Mouse (Mus musculus): ENCODE data around the gene Trhr2.
A peak's percentile ranks its signal among the peaks of the same experiment; 100 is the strongest.

Trhr2 gene

GRCm38 (mm10) chr8:122360696-122361416, at the start of gene Trhr2:
Trhr2 (minus strand) TSS chr8:122360746.
- no peak for DNase-seq

GRCm38 (mm10) chr8:122407678-122408077, 47.1 kb upstream of the Trhr2 start:
- no peak for DNase-seq

- no peak for DNase-seq
Measured at GRCm38 (mm10) chr8:122405146-122405805, 44.7 kb upstream of the Trhr2 start.

- DNase-seq: no peak
Measured at GRCm38 (mm10) chr8:122398186-122398585, 37.6 kb upstream of the Trhr2 start.

- DNase-seq: no peak
Measured at GRCm38 (mm10) chr8:122395291-122395690, 34.7 kb upstream of the Trhr2 start.

GRCm38 (mm10) chr8:122393717-122394116, 33.2 kb upstream of the Trhr2 start:
- no peak for DNase-seq

- DNase-seq: no peak
Measured at GRCm38 (mm10) chr8:122390758-122391157, 30.2 kb upstream of the Trhr2 start.

GRCm38 (mm10) chr8:122389357-122389756, 28.8 kb upstream of the Trhr2 start:
- DNase-seq: no peak

- no peak for DNase-seq
Measured at GRCm38 (mm10) chr8:122383039-122383438, 22.5 kb upstream of the Trhr2 start.

- peak; percentile 99 for DNase-seq
Measured at GRCm38 (mm10) chr8:122376365-122377231, 16.1 kb upstream of the Trhr2 start, which contains the start of gene Zc3h18. Zc3h18 (plus strand) TSS chr8:122376609.

GRCm38 (mm10) chr8:122375751-122376364, 15.3 kb upstream of the Trhr2 start:
- DNase-seq: no peak

- DNase-seq: no peak
Measured at GRCm38 (mm10) chr8:122375320-122375719, 14.8 kb upstream of the Trhr2 start.

GRCm38 (mm10) chr8:122371706-122372105, 11.2 kb upstream of the Trhr2 start:
- DNase-seq: no peak

GRCm38 (mm10) chr8:122369665-122370064, 9.1 kb upstream of the Trhr2 start:
- DNase-seq: peak in 1 of 2 experiments; percentile 60

GRCm38 (mm10) chr8:122368494-122368893, 7.9 kb upstream of the Trhr2 start:
- DNase-seq: no peak

- no peak for DNase-seq
Measured at GRCm38 (mm10) chr8:122362967-122363366, 2.4 kb upstream of the Trhr2 start.

- DNase-seq: no peak
Measured at GRCm38 (mm10) chr8:122362271-122362670, 1.7 kb upstream of the Trhr2 start.

GRCm38 (mm10) chr8:122359111-122359775, 1.3 kb downstream of the Trhr2 start:
- DNase-seq: no peak

GRCm38 (mm10) chr8:122357641-122358040, 2.9 kb downstream of the Trhr2 start:
- DNase-seq: no peak

- DNase-seq: no peak
Measured at GRCm38 (mm10) chr8:122357202-122357601, 3.3 kb downstream of the Trhr2 start.

GRCm38 (mm10) chr8:122355642-122356606, 4.6 kb downstream of the Trhr2 start:
- DNase-seq: no peak
